Mouse (Mus musculus) embryonic facial prominence, embryonic 15.5 days (tissue): ENCODE data around the gene Gm20390. TPM values are rescaled to one million over a fixed set of nuclear protein-coding genes. Genes with fewer than 3 reads are reported as not detected.
A peak's percentile ranks its signal among the peaks of the same experiment; 100 is the strongest.

Experiments
- ATAC-seq: fragments of 200-750 bp; cut with Nextera tagmentation; 2 replicates; pipeline ENCODE4 v1.8.0; 2017; ENCODE audit warnings: low read depth, moderate TSS enrichment; ENCODE audit not compliant: insufficient number of reproducible peaks, low FRiP score, low TSS enrichment
- H3K27ac ChIP-seq: fragments of 300-500 bp; sonication (generic); replicated peaks from 2 replicates; pipeline ENCODE4 v1.5.1; 2015; ENCODE audit warnings: mild to moderate bottlenecking, inconsistent platforms
- H3K27me3 ChIP-seq: fragments of 300-500 bp; sonication (generic); 2 replicates; pipeline ENCODE4 v1.6.1; 2015; ENCODE audit warnings: inconsistent platforms
- H3K36me3 ChIP-seq: fragments of 300-500 bp; sonication (generic); 2 replicates; pipeline ENCODE4 v1.6.1; 2015; ENCODE audit warnings: mild to moderate bottlenecking, inconsistent platforms
- H3K4me1 ChIP-seq: fragments of 300-500 bp; sonication (generic); 2 replicates; pipeline ENCODE4 v1.6.1; 2015; ENCODE audit warnings: inconsistent platforms
- H3K4me2 ChIP-seq: fragments of 300-500 bp; sonication (generic); replicated peaks from 2 replicates; pipeline ENCODE4 v1.6.1; 2015; ENCODE audit warnings: mild to moderate bottlenecking, inconsistent platforms
- H3K4me3 ChIP-seq: fragments of 300-500 bp; sonication (generic); replicated peaks from 2 replicates; pipeline ENCODE4 v1.5.1; 2015; ENCODE audit warnings: mild to moderate bottlenecking, inconsistent platforms
- H3K9ac ChIP-seq: fragments of 300-500 bp; sonication (generic); 2 replicates; pipeline ENCODE4 v1.6.1; 2015; ENCODE audit warnings: inconsistent platforms
- H3K9me3 ChIP-seq: fragments of 300-500 bp; sonication (generic); replicated peaks from 2 replicates; pipeline ENCODE4 v1.6.1; 2016; ENCODE audit warnings: inconsistent platforms
- WGBS: fragments of 180-500 bp; shearing (Covaris S2); methylation state at CpG from one replicate; pipeline ENCODE4 v1.1.7; 2015; 5-methylcytosine and 5-hydroxymethylcytosine counted together
- polyA plus RNA-seq: library from polyadenylated mRNA; unstranded; fragments of >200 nt; fragmentation: Nextera tagmentation; extraction: Ambion mirVana; gene quantifications from 2 replicates; pipeline ENCODE4 v1.2.1, GENCODE M21; 2015

Gene Gm20390
- 322 TPM in 2 replicates for polyA plus RNA-seq

- Histone ChIP-seq H3K4me2 (peak within 1 kb of the TSS; percentile 58), H3K9me3 (no peaks in the 10 kb centered on the region), H3K27me3 (no peaks in the 10 kb centered on the region), H3K4me3 (peak within 1 kb of the TSS; percentile 65), H3K27ac (peak within 1 kb of the TSS; percentile 65), H3K36me3 (peaks cover 25% of the 10 kb centered on the region), H3K9ac (peak within 1 kb of the TSS; percentile 48), H3K4me1 (peaks cover 6% of the 10 kb centered on the region)
- under 1% methylated on average over 40 of the region's 40 CpGs for WGBS
- peak; percentile 95 for ATAC-seq
These were observed at the start of gene Gm20390, which contains the start of gene Nme1 for GRCm38 (mm10) chr11:93968005-93968847. TSS of gene Gm20390 (minus strand) at chr11:93968293. TSS of gene Nme1 (minus strand) at chr11:93968521.

DNA sequence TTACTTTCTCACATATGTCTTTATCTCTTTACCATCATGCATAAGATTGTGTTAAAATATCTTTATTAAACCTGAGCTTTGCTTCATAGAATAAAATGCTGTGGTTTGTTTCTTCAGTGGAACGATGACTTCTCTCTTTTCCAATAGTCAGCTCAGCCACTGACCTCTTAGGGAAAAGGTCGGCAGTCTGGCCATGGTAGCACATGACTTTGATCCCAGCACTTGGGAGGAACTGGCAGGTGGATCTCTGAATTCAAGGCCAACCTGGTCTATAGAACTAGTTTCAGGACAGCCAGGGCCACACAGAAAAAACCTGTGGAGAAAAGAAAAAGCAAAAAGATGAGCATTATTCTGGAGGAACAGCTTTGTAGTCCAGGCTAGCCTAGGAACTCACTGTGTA is 35.3 kb upstream of the Gm20390 start:
- peaks cover 3% of the 10 kb centered on the region; the same call in 1 of the 2 replicates for H3K4me1 ChIP-seq
- no peak overlapping the region for H3K4me2 ChIP-seq
- H3K27ac ChIP-seq, result no peak overlapping the region
- no peaks in the 10 kb centered on the region for H3K27me3 ChIP-seq
- H3K9me3 ChIP-seq, result no peaks in the 10 kb centered on the region
- H3K36me3 ChIP-seq, result no peaks in the 10 kb centered on the region
- H3K4me3 ChIP-seq, result no peak overlapping the region
- WGBS, result 86% methylated on average over 2 of the region's 2 CpGs
- H3K9ac ChIP-seq, result no peak overlapping the region
- no peak for ATAC-seq

GRCm38 (mm10) chr11:93999276-93999675 is 31.2 kb upstream of the Gm20390 start:
- H3K9me3 ChIP-seq, result no peaks in the 10 kb centered on the region
- H3K9ac ChIP-seq, result no peak overlapping the region
- no peaks in the 10 kb centered on the region for H3K36me3 ChIP-seq
- ATAC-seq, result no peak
- H3K4me1 ChIP-seq, result peaks cover 26% of the 10 kb centered on the region
- no peak overlapping the region for H3K4me3 ChIP-seq
- no peak overlapping the region for H3K27ac ChIP-seq
- no peak overlapping the region for H3K4me2 ChIP-seq
- H3K27me3 ChIP-seq, result no peaks in the 10 kb centered on the region

DNA sequence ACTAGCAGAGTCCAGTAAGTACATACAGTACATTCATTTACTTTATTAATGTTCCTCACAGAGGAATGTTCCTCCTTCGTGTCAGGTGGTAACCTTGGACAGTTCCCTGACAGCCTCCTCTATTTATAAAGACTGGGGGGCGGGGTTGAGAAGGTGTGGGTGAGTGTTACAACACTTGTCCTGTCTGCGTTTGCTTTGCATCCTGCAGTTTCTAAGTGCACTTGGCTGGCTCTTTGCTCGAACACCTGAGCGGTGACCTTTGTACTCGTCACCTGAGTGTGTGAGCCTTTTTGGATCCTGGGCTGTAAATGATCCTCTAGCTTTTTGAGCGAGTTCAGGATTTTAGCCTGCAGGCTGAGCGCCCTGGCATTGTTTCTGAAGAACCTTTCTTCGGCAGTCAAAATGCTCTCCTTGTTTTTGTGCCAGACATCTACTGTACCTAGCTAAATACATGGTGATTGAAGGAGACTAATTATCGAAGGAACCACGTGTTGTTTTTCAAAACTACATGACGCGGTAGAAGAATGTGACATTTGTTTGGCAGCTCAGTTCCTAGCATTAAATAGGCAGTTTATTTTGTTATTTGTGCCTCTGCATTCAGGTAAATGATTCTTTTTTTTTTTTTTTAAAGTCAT is 29.2 kb upstream of the Gm20390 start:
- no peaks in the 10 kb centered on the region for H3K36me3 ChIP-seq
- no peak for ATAC-seq
- H3K9ac ChIP-seq, result 0 out of 2 replicates have a peak overlapping the region, but pooled peaks have one; percentile 12

GRCm38 (mm10) chr11:93996306-93997140 is 28.4 kb upstream of the Gm20390 start:
- Histone ChIP-seq H3K36me3 (no peaks in the 10 kb centered on the region), H3K4me2 (peak overlapping the region; percentile 82), H3K27ac (peak overlapping the region; percentile 99), H3K9me3 (no peaks in the 10 kb centered on the region), H3K4me3 (peak overlapping the region; percentile 96), H3K9ac (peak overlapping the region; percentile 73), H3K4me1 (peaks cover 26% of the 10 kb centered on the region), H3K27me3 (no peaks in the 10 kb centered on the region)
- under 1% methylated on average over 58 of the region's 58 CpGs for WGBS
- peak; percentile 15 for ATAC-seq

More for the DNA sequence above, 29.2 kb upstream of the Gm20390 start:
- H3K4me2 ChIP-seq, result peak overlapping the region; percentile 82
- H3K4me1 ChIP-seq, result peaks cover 26% of the 10 kb centered on the region
- H3K4me3 ChIP-seq, result peak overlapping the region; percentile 96
- WGBS, result 25% methylated on average over 13 of the region's 13 CpGs
- H3K27me3 ChIP-seq, result no peaks in the 10 kb centered on the region
- H3K27ac ChIP-seq, result 0 out of 2 replicates have a peak overlapping the region, but pooled peaks have one; percentile 31
- no peaks in the 10 kb centered on the region for H3K9me3 ChIP-seq

DNA sequence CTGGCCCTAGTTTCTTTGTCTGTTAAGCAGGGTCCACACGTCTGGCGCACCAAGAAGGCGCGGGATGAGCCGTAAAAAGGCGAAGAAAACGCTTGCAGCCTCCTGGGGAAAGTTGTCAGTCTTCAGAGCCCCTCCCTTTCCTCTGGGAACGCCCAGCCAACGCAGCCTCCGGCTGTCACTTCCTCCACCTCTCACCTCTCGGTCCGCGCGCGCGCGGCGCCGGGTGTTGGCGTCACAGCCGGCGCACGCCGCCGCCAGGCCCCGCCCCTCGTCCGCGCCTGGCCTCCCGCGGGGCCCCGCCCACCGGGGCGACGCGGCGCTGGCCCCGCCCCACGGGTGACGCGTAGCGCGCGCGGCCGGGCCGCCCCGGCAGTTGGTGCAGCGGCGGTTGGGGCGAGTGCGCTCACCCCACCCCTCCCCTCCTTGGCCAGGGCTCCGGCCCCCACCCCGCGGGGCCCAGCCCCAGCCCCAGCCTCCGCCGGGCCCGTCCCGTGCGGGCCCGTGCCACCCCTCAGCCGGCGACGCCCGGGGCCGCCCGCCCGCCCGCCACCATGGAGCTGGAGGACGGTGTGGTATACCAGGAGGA is 27.7 kb upstream of the Gm20390 start, which contains the start of gene Spag9:
TSS of gene Spag9 (plus strand) at position 372 of the 586 bp plus-strand sequence.
- H3K4me2 ChIP-seq, result peak within 1 kb of the TSS; percentile 82
- peaks cover 26% of the 10 kb centered on the region for H3K4me1 ChIP-seq
- no peaks in the 10 kb centered on the region for H3K9me3 ChIP-seq
- WGBS, result under 1% methylated on average over 65 of the region's 70 CpGs
- H3K4me3 ChIP-seq, result peak within 1 kb of the TSS; percentile 96
- peak within 1 kb of the TSS; percentile 73 for H3K9ac ChIP-seq
- peak within 1 kb of the TSS; percentile 99 for H3K27ac ChIP-seq
- peak; percentile 92 for ATAC-seq
- H3K36me3 ChIP-seq, result no peaks in the 10 kb centered on the region
- H3K27me3 ChIP-seq, result no peaks in the 10 kb centered on the region

GRCm38 (mm10) chr11:93995111-93995719 is 27.1 kb upstream of the Gm20390 start:
- H3K27me3 ChIP-seq, result no peaks in the 10 kb centered on the region
- no peaks in the 10 kb centered on the region for H3K36me3 ChIP-seq
- H3K4me2 ChIP-seq, result peak overlapping the region; percentile 82
- peak overlapping the region; percentile 96 for H3K4me3 ChIP-seq
- peaks cover 26% of the 10 kb centered on the region for H3K4me1 ChIP-seq
- peak overlapping the region; percentile 99 for H3K27ac ChIP-seq
- 4% methylated on average over 15 of the region's 15 CpGs for WGBS
- no peaks in the 10 kb centered on the region for H3K9me3 ChIP-seq
- peak overlapping the region; percentile 62 for H3K9ac ChIP-seq
- peak; percentile 64 for ATAC-seq

GRCm38 (mm10) chr11:93994531-93994930 is 26.4 kb upstream of the Gm20390 start:
- Histone ChIP-seq H3K9me3 (no peaks in the 10 kb centered on the region), H3K9ac (no peak overlapping the region), H3K4me3 (peak overlapping the region; percentile 96), H3K27me3 (no peaks in the 10 kb centered on the region), H3K4me1 (peaks cover 26% of the 10 kb centered on the region), H3K4me2 (peak overlapping the region; percentile 82), H3K36me3 (no peaks in the 10 kb centered on the region), H3K27ac (peak overlapping the region; percentile 99)
- WGBS, result 54% methylated on average over 5 of the region's 5 CpGs
- no peak for ATAC-seq

- Histone ChIP-seq H3K36me3 (no peaks in the 10 kb centered on the region), H3K27me3 (no peaks in the 10 kb centered on the region), H3K4me3 (no peak overlapping the region), H3K27ac (peak overlapping the region; percentile 79), H3K9me3 (no peaks in the 10 kb centered on the region), H3K9ac (no peak overlapping the region), H3K4me2 (no peak overlapping the region), H3K4me1 (no peaks in the 10 kb centered on the region)
- no peak for ATAC-seq
- 53% methylated on average over 12 of the region's 12 CpGs for WGBS
These were observed 20.4 kb upstream of the Gm20390 start for GRCm38 (mm10) chr11:93988328-93989062.
